Mouse (Mus musculus): Measurements from ENCODE around the gene Ints14.

- TF ChIP-seq EP300 (IDR thresholded peaks at IDR 0.05; ENCODE audit: low read depth) (no peak), CTCF (IDR thresholded peaks at IDR 0.05; ENCODE audit: low read depth) (no peak)
These were observed 9.5 kb upstream of the Ints14 start, which contains the start of gene Slc24a1 for GRCm38 (mm10) chr9:64951161-64951657.

Measured in heart, postnatal 0 days (tissue).